Mouse (Mus musculus): ENCODE results near the gene Gnb1. TPM values are rescaled to one million over a fixed set of nuclear protein-coding genes. Genes with fewer than 3 reads are reported as not detected.

Gene Gnb1
- polyA plus RNA-seq, 1 experiment from 2014 or later = 445 TPM

DNA sequence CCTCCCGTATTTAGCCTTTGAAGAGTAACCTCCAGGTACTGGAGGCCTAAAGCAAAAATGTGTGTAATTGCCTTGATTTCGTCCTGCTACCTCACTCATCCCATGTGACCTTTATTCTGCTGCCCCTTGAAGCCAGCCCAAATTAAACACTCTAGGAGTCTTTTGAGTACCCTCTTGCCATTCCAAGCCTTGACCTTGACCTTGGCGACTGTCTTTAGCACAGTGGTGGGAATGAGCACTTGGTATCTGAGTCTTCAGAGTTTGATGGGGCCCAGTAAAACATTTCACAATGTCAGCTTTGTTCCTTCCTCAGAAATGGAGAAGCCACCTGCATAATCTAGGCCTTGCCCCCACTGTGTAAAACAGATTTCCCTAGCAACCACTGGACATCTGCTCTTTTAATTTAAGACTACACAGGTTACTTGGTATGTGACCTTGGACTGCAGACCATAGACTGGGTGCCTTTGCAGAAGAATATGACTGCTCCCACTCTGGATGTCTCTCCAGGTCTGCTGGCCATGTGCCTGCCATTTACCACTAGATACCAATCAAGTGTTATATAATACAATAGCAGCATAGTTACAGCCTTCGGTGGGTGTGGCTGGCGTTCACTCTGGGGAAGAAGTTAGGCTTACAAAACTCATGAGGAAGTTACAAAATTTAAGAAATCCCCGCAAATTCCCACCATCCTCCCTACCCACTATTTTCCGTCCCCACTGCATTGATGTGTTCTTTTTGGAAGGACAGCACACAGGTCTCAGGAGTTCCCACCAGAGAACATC lies 70.7 kb downstream of the Gnb1 start, which contains the start of gene Nadk:
TSS of gene Nadk (plus strand) at position 718 of the 782 bp plus-strand sequence.
- Histone ChIP-seq H3K36me3 (ENCODE audit: insufficient read depth, low read length) (peaks cover 16% of the 10 kb centered on the region; the same call in 1 of the 2 replicates), H3K4me2 (replicated peaks; ENCODE audit: low read depth, low read length) (peak within 1 kb of the TSS; percentile 80), H3K9ac (replicated peaks; ENCODE audit: low read depth) (0 out of 2 replicates have a peak within 1 kb of the TSS, but pooled peaks have one; percentile 19), H3K27ac (ENCODE audit: low read length) (peak within 1 kb of the TSS; percentile 95), H3K9me3 (ENCODE audit: low read length) (no peaks in the 10 kb centered on the region), H3K4me3 (ENCODE audit: low read depth, low read length) (peak within 1 kb of the TSS; percentile 62; the same call in 1 of the 2 replicates), H3K4me1 (ENCODE audit: insufficient read depth, low read depth, low read length) (peaks cover 26% of the 10 kb centered on the region), H3K27me3 (replicated peaks; ENCODE audit: insufficient read depth, low read length) (no peaks in the 10 kb centered on the region)
- 45% methylated on average over 7 of the region's 7 CpGs for WGBS
- ATAC-seq (no peak), DNase-seq (ENCODE audit: low spot score) (peak; percentile 70)
- TF ChIP-seq CTCF (IDR thresholded peaks at IDR 0.05) (no peak), EP300 (IDR thresholded peaks at IDR 0.05) (no peak)

DNA sequence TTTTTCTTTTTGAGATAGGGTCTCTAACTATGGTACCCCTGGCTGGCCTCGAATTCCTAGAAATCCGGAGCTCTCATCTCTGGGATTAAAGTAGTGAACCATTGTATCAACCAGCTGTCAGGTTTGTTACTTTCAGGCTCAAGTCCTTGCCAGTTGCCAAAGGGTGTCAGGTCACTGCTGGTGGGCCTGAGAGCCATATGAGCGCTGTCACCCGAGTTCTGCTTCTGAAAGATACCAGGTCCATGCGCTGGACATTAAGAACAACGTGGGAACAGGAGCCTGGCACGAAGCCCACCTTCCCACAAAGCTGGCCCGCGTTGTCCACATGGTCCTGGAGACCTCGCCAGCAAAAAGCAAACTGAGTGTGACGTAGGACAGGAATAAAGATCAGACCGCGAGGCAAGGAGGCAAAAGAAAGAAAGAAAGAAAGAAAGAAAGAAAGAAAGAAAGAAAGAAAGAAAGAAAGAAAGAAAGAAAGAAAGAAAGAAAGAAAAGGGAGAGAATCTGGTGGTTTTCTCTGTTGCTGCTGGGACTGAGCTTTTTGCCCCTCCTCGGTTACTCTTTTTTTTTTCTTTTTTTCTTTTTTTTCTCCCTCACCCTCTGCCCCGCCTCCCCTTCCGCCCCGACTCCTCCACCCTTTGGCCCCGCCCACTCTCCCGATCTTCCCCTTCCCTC lies 71.7 kb downstream of the Gnb1 start:
- H3K9ac ChIP-seq (replicated peaks; ENCODE audit: low read depth) = 0 out of 2 replicates have a peak overlapping the region, but pooled peaks have one; percentile 19

DNA sequence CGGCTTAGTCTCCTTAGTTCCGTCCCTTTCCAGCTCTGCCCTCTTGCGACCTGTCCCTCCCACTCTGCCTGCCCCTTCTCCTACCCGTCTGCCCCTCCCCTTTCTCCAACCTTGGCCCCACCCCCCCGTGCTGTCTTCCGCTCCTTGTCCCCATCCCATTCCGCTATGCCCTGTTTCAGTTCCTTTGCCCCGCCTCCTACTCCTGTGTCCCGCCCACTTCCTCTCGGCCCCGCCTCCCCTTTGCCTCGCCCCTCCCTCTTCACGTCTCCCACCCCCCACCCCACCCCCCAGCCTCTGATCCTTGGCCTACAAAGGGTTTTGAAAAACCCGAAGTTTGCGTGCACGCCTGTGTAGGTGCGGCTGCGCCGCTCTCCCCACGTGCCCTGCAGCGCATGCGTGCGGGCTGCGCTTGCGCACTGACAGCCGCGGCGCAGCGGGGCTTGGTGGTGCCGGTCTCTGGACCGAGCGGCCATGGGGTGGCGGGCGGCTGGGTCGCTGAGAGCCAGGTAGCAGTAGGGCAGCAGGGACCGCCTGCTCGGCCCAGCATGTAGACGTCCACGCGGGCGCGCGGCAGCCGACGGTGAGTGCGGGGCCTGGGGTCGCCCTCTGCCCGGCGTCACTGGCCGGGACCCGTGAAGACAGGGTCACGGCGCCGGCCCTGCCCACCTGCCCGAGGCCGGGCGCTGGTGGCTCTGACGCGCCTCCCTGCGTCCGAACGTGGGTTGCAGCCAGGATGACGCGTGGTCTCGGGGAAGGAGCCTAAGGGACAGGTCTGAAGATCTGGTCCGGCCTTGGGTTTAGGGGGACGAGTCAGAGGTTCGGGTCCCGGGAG lies 72.5 kb downstream of the Gnb1 start:
- Histone ChIP-seq H3K4me1 (ENCODE audit: insufficient read depth, low read depth, low read length) (peaks cover 26% of the 10 kb centered on the region), H3K27ac (ENCODE audit: low read length) (peak overlapping the region; percentile 95), H3K36me3 (ENCODE audit: insufficient read depth, low read length) (peaks cover 11% of the 10 kb centered on the region; the same call in 1 of the 2 replicates), H3K9me3 (ENCODE audit: low read length) (no peaks in the 10 kb centered on the region), H3K4me3 (ENCODE audit: low read depth, low read length) (peak overlapping the region; percentile 62), H3K9ac (replicated peaks; ENCODE audit: low read depth) (peak overlapping the region; percentile 80), H3K4me2 (replicated peaks; ENCODE audit: low read depth, low read length) (peak overlapping the region; percentile 80), H3K27me3 (replicated peaks; ENCODE audit: insufficient read depth, low read length) (no peaks in the 10 kb centered on the region)
- DNase-seq (ENCODE audit: low spot score) = peak; percentile 100
- TF ChIP-seq CTCF (IDR thresholded peaks at IDR 0.05) (peak; percentile 71), EP300 (IDR thresholded peaks at IDR 0.05) (peak; percentile 22; the same call in 1 of the 2 replicates)
- ATAC-seq = peak; percentile 93
- under 1% methylated on average over 65 of the region's 69 CpGs for WGBS

More for the DNA sequence above, 71.7 kb downstream of the Gnb1 start:
- H3K27me3 ChIP-seq (replicated peaks; ENCODE audit: insufficient read depth, low read length) = no peaks in the 10 kb centered on the region
- ATAC-seq (peak; percentile 8; the same call in 1 of the 2 replicates), DNase-seq (ENCODE audit: low spot score) (peak; percentile 76)
- 2% methylated on average over 18 of the region's 19 CpGs for WGBS
- peaks cover 13% of the 10 kb centered on the region; the same call in 1 of the 2 replicates for H3K36me3 ChIP-seq (ENCODE audit: insufficient read depth, low read length)
- peak overlapping the region; percentile 62; the same call in 1 of the 2 replicates for H3K4me3 ChIP-seq (ENCODE audit: low read depth, low read length)
- no peaks in the 10 kb centered on the region for H3K9me3 ChIP-seq (ENCODE audit: low read length)
- H3K4me2 ChIP-seq (replicated peaks; ENCODE audit: low read depth, low read length) = peak overlapping the region; percentile 80
- H3K4me1 ChIP-seq (ENCODE audit: insufficient read depth, low read depth, low read length) = peaks cover 26% of the 10 kb centered on the region
- TF ChIP-seq EP300 (IDR thresholded peaks at IDR 0.05) (no peak), CTCF (IDR thresholded peaks at IDR 0.05) (no peak)
- peak overlapping the region; percentile 95 for H3K27ac ChIP-seq (ENCODE audit: low read length)

DNA sequence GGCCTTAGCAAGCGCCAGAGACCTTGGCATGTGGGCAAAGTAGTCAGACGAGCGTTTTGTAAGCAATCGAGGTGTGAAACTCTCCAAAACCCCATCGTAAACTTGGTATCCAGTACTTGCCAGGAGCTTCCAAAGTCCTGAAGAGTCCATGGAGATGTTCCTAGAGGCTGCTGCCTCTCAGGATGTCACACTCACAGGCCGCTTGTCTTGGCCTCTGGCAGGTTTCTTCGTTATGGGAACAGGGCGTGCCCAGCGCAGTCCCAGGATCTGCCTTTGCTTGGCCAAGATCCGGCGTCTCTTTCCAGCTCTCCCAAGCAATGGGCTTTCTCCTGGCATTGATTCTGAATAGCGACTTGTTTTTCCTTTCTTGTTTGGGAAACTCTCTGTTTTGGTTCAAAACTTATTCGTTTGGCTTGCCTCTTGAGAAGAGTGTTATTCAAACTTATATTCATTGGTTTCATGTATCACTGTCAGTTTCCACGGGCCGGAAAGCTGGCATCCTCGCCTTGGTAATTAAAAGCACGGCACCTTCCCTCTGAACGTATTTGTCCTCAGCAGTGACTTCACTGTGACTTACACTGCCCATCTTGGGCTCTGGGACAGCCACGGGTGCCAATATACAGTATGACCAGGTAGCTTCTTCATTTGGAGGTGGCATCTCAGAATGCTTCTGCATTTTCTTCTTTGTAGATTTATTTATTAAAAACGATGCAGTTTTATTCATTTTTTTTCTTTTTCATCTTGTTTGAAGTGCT lies 73.3 kb downstream of the Gnb1 start:
- Histone ChIP-seq H3K4me3 (ENCODE audit: low read depth, low read length) (peak overlapping the region; percentile 62), H3K9me3 (ENCODE audit: low read length) (no peaks in the 10 kb centered on the region), H3K4me2 (replicated peaks; ENCODE audit: low read depth, low read length) (peak overlapping the region; percentile 80), H3K27ac (ENCODE audit: low read length) (peak overlapping the region; percentile 95), H3K9ac (replicated peaks; ENCODE audit: low read depth) (peak overlapping the region; percentile 80), H3K27me3 (replicated peaks; ENCODE audit: insufficient read depth, low read length) (no peaks in the 10 kb centered on the region), H3K36me3 (ENCODE audit: insufficient read depth, low read length) (peaks cover 7% of the 10 kb centered on the region; the same call in 1 of the 2 replicates), H3K4me1 (ENCODE audit: insufficient read depth, low read depth, low read length) (peaks cover 26% of the 10 kb centered on the region)
- no peak for ATAC-seq
- WGBS = 7% methylated on average over 20 of the region's 20 CpGs
- TF ChIP-seq CTCF (IDR thresholded peaks at IDR 0.05) (no peak), EP300 (IDR thresholded peaks at IDR 0.05) (no peak; the same call in 1 of the 2 replicates)
- DNase-seq (ENCODE audit: low spot score) = peak; percentile 85

DNA sequence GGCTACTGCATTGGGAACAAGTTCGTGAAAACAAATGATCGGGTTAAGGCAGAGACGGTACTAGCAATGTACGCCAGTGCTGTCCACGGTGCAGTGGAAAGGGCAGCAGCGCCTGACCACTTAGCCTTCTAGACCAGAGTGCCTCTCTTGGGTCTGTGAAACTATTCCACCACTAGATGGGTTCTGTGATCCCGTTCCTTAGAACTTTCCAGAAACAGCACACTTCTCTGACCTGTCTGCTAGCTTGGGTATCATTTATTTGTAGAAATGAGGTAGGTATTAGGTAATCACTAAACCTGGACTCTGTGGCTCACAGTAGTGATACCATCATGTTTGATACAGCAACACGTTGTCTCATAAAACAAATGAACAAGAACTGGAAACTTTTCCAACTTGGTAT lies 75.4 kb downstream of the Gnb1 start:
- Histone ChIP-seq H3K36me3 (ENCODE audit: insufficient read depth, low read length) (no peaks in the 10 kb centered on the region), H3K9ac (replicated peaks; ENCODE audit: low read depth) (no peak overlapping the region), H3K4me1 (ENCODE audit: insufficient read depth, low read depth, low read length) (peaks cover 18% of the 10 kb centered on the region), H3K27me3 (replicated peaks; ENCODE audit: insufficient read depth, low read length) (no peaks in the 10 kb centered on the region), H3K27ac (ENCODE audit: low read length) (peak overlapping the region; percentile 43; the same call in 1 of the 2 replicates), H3K4me2 (replicated peaks; ENCODE audit: low read depth, low read length) (no peak overlapping the region), H3K9me3 (ENCODE audit: low read length) (no peaks in the 10 kb centered on the region), H3K4me3 (ENCODE audit: low read depth, low read length) (no peak overlapping the region)
- ATAC-seq (no peak), DNase-seq (ENCODE audit: low spot score) (no peak)
- 48% methylated on average over 8 of the region's 8 CpGs for WGBS
- TF ChIP-seq EP300 (IDR thresholded peaks at IDR 0.05) (no peak), CTCF (IDR thresholded peaks at IDR 0.05) (peak; percentile 29)

Data from lung, postnatal 0 days (tissue).